Mouse (Mus musculus): ENCODE measurements around the gene Pou2f1. TPM values are rescaled to one million over a fixed set of nuclear protein-coding genes. Genes with fewer than 3 reads are reported as not detected.

Gene Pou2f1
- total and polyA plus RNA-seq, 2 experiments from 2014 or later: 21.5 to 27.2 TPM

DNA sequence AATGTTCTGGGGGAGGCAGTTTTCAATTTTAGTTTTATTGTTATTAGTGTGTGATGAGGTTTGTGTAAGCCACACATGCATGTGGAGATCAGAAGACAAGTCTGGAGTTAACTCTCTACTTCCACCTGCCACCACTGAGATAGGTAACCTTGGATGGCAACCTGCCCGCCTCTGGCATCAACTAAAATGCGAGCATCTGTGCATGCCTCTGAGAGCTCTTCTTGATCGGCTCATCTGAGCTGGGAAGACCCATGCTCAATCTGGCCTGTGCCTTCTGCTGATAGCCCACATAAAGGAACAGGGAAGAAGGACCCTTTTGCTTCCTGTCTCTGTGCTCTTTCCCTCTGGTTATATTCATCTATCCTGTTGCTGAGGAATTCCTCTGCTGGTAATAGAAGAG, 93.0 kb downstream of the Pou2f1 start:
- Histone ChIP-seq H3K4me1 (ENCODE audit: insufficient read depth, low read length) (peaks cover 2% of the 10 kb centered on the region; the same call in 1 of the 2 replicates), H3K4me2 (ENCODE audit: low read depth, low read length, poor library complexity, severe bottlenecking) (no peak overlapping the region), H3K27me3 (ENCODE audit: insufficient read depth, low read length) (no peaks in the 10 kb centered on the region), H3K36me3 (ENCODE audit: insufficient read depth, low read length) (peaks cover 14% of the 10 kb centered on the region; the same call in 1 of the 2 replicates), H3K9ac (replicated peaks; ENCODE audit: low read length, poor library complexity, severe bottlenecking) (no peak overlapping the region), H3K4me3 (ENCODE audit: low read depth, low read length) (no peak overlapping the region), H3K27ac (ENCODE audit: low read depth, low read length) (no peak overlapping the region), H3K9me3 (ENCODE audit: low read length) (no peaks in the 10 kb centered on the region)
- TF ChIP-seq CTCF (IDR thresholded peaks at IDR 0.05): no peak
- DNase-seq (ENCODE audit: low spot score): peak; percentile 16
- 93% methylated on average over 3 of the region's 3 CpGs for WGBS
- ATAC-seq (ENCODE audit: low FRiP score): no peak

- H3K4me3 ChIP-seq (ENCODE audit: low read depth, low read length): no peak overlapping the region
- H3K27ac ChIP-seq (ENCODE audit: low read depth, low read length): no peak overlapping the region
- WGBS: 61% methylated on average over 3 of the region's 3 CpGs
- H3K9me3 ChIP-seq (ENCODE audit: low read length): no peaks in the 10 kb centered on the region
- no peak for TF ChIP-seq CTCF (IDR thresholded peaks at IDR 0.05)
- ATAC-seq (ENCODE audit: low FRiP score): no peak
- no peaks in the 10 kb centered on the region for H3K27me3 ChIP-seq (ENCODE audit: insufficient read depth, low read length)
- no peak for DNase-seq (ENCODE audit: low spot score)
- H3K4me1 ChIP-seq (ENCODE audit: insufficient read depth, low read length): no peaks in the 10 kb centered on the region
- H3K9ac ChIP-seq (replicated peaks; ENCODE audit: low read length, poor library complexity, severe bottlenecking): no peak overlapping the region
- no peak overlapping the region for H3K4me2 ChIP-seq (ENCODE audit: low read depth, low read length, poor library complexity, severe bottlenecking)
- peaks cover 14% of the 10 kb centered on the region for H3K36me3 ChIP-seq (ENCODE audit: insufficient read depth, low read length)
Observed at GRCm38 (mm10) chr1:165908806-165909205, 93.7 kb downstream of the Pou2f1 start.

DNA sequence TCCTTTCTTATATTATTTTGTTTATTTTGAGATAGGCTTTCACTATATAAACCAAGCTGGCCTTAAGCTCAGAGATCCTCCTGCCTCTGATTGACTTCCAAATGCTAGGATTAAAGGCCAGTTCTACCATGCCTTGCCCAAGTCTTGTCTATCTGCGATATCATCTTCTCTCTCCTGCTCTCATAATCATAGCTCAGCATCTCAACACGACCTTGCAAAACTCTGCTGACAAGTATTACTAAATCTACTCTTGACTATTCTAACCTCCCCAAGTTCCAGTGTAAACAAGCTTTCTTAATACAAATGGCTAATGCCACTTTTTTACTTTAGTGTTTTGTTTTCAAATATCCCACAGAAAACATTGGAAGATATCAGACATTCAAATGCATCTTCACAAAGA, 94.3 kb downstream of the Pou2f1 start:
- Histone ChIP-seq H3K27me3 (ENCODE audit: insufficient read depth, low read length) (no peaks in the 10 kb centered on the region), H3K27ac (ENCODE audit: low read depth, low read length) (no peak overlapping the region), H3K9me3 (ENCODE audit: low read length) (no peaks in the 10 kb centered on the region), H3K9ac (replicated peaks; ENCODE audit: low read length, poor library complexity, severe bottlenecking) (no peak overlapping the region), H3K4me1 (ENCODE audit: insufficient read depth, low read length) (no peaks in the 10 kb centered on the region), H3K4me3 (ENCODE audit: low read depth, low read length) (no peak overlapping the region), H3K36me3 (ENCODE audit: insufficient read depth, low read length) (peaks cover 18% of the 10 kb centered on the region), H3K4me2 (ENCODE audit: low read depth, low read length, poor library complexity, severe bottlenecking) (no peak overlapping the region)
- DNase-seq (ENCODE audit: low spot score): no peak
- ATAC-seq (ENCODE audit: low FRiP score): no peak
- no peak for TF ChIP-seq CTCF (IDR thresholded peaks at IDR 0.05)
- WGBS: 95% methylated on average over 2 of the region's 2 CpGs

- peaks cover 13% of the 10 kb centered on the region for H3K36me3 ChIP-seq (ENCODE audit: insufficient read depth, low read length)
- no peak overlapping the region for H3K4me2 ChIP-seq (ENCODE audit: low read depth, low read length, poor library complexity, severe bottlenecking)
- H3K9me3 ChIP-seq (ENCODE audit: low read length): no peaks in the 10 kb centered on the region
- 67% methylated on average over 1 of the region's 1 CpGs for WGBS
- no peak overlapping the region for H3K9ac ChIP-seq (replicated peaks; ENCODE audit: low read length, poor library complexity, severe bottlenecking)
- H3K4me3 ChIP-seq (ENCODE audit: low read depth, low read length): no peak overlapping the region
- ATAC-seq (ENCODE audit: low FRiP score) (no peak), DNase-seq (ENCODE audit: low spot score) (no peak)
- H3K27me3 ChIP-seq (ENCODE audit: insufficient read depth, low read length): no peaks in the 10 kb centered on the region
- no peak for TF ChIP-seq CTCF (IDR thresholded peaks at IDR 0.05)
- H3K27ac ChIP-seq (ENCODE audit: low read depth, low read length): no peak overlapping the region
- H3K4me1 ChIP-seq (ENCODE audit: insufficient read depth, low read length): no peaks in the 10 kb centered on the region
Observed at GRCm38 (mm10) chr1:165903596-165903995, 98.9 kb downstream of the Pou2f1 start.

GRCm38 (mm10) chr1:165891686-165892085, 110.8 kb downstream of the Pou2f1 start:
- Histone ChIP-seq H3K4me1 (ENCODE audit: insufficient read depth, low read length) (no peaks in the 10 kb centered on the region), H3K27ac (ENCODE audit: low read depth, low read length) (no peak overlapping the region), H3K9me3 (ENCODE audit: low read length) (no peaks in the 10 kb centered on the region), H3K27me3 (ENCODE audit: insufficient read depth, low read length) (no peaks in the 10 kb centered on the region), H3K4me2 (ENCODE audit: low read depth, low read length, poor library complexity, severe bottlenecking) (no peak overlapping the region), H3K4me3 (ENCODE audit: low read depth, low read length) (no peak overlapping the region), H3K36me3 (ENCODE audit: insufficient read depth, low read length) (peaks cover 18% of the 10 kb centered on the region), H3K9ac (replicated peaks; ENCODE audit: low read length, poor library complexity, severe bottlenecking) (no peak overlapping the region)
- DNase-seq (ENCODE audit: low spot score) (no peak), ATAC-seq (ENCODE audit: low FRiP score) (no peak)
- TF ChIP-seq CTCF (IDR thresholded peaks at IDR 0.05): peak; percentile 59
- WGBS: 80% methylated on average over 2 of the region's 2 CpGs

DNA sequence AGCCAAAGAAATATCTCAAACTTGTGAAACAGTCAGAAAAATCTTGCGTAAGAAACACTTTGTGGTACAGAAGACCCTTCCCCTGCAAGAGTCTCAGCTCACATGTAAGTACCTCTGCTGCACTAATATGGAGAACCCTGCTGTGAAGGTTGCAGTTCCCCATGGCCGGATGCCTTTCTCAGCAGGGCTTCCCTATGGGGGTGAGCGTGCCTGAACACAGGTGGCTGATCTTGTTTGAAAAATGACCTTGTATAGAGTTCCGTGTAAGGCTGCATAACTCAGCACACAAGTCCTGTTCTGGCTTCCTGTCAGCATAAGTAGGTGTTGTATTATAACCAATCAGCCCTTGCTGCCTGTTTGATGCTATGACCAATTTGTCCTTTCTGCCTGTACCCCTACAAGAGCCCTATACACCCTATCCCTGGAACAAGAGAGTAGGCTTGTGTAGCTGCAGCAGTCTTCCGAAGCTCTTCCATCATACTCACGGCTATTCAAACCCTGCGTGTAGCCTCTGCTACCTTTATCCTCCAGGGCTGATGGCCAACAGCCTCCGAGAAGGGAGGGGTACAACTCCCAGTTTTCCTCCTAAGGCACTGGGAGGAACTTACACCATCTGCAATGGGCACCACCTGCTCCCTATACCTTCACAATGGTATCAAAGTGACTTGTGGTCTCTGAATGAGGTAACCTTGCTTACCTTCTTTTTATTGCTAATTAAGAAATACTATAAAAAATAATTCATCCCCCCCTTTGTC, 120.2 kb downstream of the Pou2f1 start:
- no peak for TF ChIP-seq CTCF (IDR thresholded peaks at IDR 0.05)
- Histone ChIP-seq H3K36me3 (ENCODE audit: insufficient read depth, low read length) (peaks cover 14% of the 10 kb centered on the region), H3K27me3 (ENCODE audit: insufficient read depth, low read length) (no peaks in the 10 kb centered on the region), H3K4me1 (ENCODE audit: insufficient read depth, low read length) (no peaks in the 10 kb centered on the region), H3K4me3 (ENCODE audit: low read depth, low read length) (no peak overlapping the region), H3K9me3 (ENCODE audit: low read length) (no peaks in the 10 kb centered on the region), H3K9ac (replicated peaks; ENCODE audit: low read length, poor library complexity, severe bottlenecking) (no peak overlapping the region), H3K27ac (ENCODE audit: low read depth, low read length) (no peak overlapping the region), H3K4me2 (ENCODE audit: low read depth, low read length, poor library complexity, severe bottlenecking) (no peak overlapping the region)
- WGBS: 65% methylated on average over 8 of the region's 8 CpGs
- ATAC-seq (ENCODE audit: low FRiP score) (no peak), DNase-seq (ENCODE audit: low spot score) (no peak)
